23 mouse cellular contexts compared by ENCODE assay signal in genomic region chr2:51465576-51465975, GRCm38 (mm10).
A peak's percentile ranks its signal among the peaks of the same experiment; 100 is the strongest.
DNase-seq lines count a peak whose midpoint lies in the region; TF ChIP-seq lines count a peak whose summit lies in the region.
"Had no signal": no experiment of that assay in that cellular context is flagged by ENCODE, and none has a peak within 500 bp of the region (broad histone marks: within the 10 kb centered on the region; RNA-seq: fewer than 3 reads in every experiment).

No protein-coding gene starts in this region.

- no peak for DNase-seq in gastrocnemius, adult 2 months
- DNase-seq in gastrocnemius, adult 18-20 months (ENCODE audit: low spot score): no peak
- peak; percentile 6 for DNase-seq in lung, postnatal 10 days
- no peak for DNase-seq in lung, postnatal 36 days
- DNase-seq in layer of hippocampus, postnatal 10 days (ENCODE audit: low spot score in 2 of 2): no peak
- DNase-seq in left cerebral cortex, postnatal 25 days (ENCODE audit: low spot score in 2 of 2): no peak
- DNase-seq: adrenal gland, postnatal 25 days; cerebellum, adult 18-20 months; cerebellum, postnatal 14 days; gastrocnemius, postnatal 10 days; kidney, adult 2 months; kidney, postnatal 36 days; liver; midbrain, embryonic 14.5 days; retina, postnatal 1 day; right cerebral cortex, postnatal 14 days; thymus, postnatal 4 days had no signal

- TF ChIP-seq CTCF in gastrocnemius, adult 2 months (IDR thresholded peaks at IDR 0.05): no peak
- TF ChIP-seq CTCF in embryonic fibroblast, embryonic 13.5 days (IDR thresholded peaks at IDR 0.05; ENCODE audit: borderline replicate concordance, insufficient read depth, low read length): no peak

- TF ChIP-seq POLR2A in embryonic fibroblast, embryonic 13.5 days (IDR thresholded peaks at IDR 0.05; ENCODE audit: low read depth, low read length): no peak

- H3K27ac ChIP-seq in gastrocnemius, adult 2 months: no peak overlapping the region
- H3K27ac ChIP-seq in embryonic fibroblast, embryonic 13.5 days (ENCODE audit: insufficient read depth, low read length): peak overlapping the region; percentile 71
- H3K27ac ChIP-seq: forebrain, embryonic 15.5 days; layer of hippocampus, adult 2 months; liver, embryonic 14.5 days; lung, embryonic 15.5 days; neural tube, embryonic 15.5 days had no signal

- intact Hi-C loops in gastrocnemius, adult 2 months (cut with DNase I): no loop called here
- intact Hi-C loops in left cerebral cortex, postnatal 25 days (cut with DNase I): no loop called here

- peaks cover 6% of the 10 kb centered on the region for H3K4me1 ChIP-seq in embryonic fibroblast, embryonic 13.5 days (ENCODE audit: control insufficient read depth, insufficient read depth, low read length)
- H3K4me1 ChIP-seq: forebrain, embryonic 15.5 days had no signal

- peak overlapping the region; percentile 19 for H3K4me3 ChIP-seq in gastrocnemius, adult 2 months
- H3K4me3 ChIP-seq in embryonic fibroblast, embryonic 13.5 days (ENCODE audit: insufficient read depth, low read length): no peak overlapping the region
- H3K4me3 ChIP-seq: forebrain, embryonic 15.5 days; layer of hippocampus, adult 2 months; lung, embryonic 15.5 days; neural tube, embryonic 15.5 days had no signal
